Mouse (Mus musculus) gastrocnemius, postnatal 4 days (tissue): ENCODE data around the gene Dars2. TPM values are rescaled to one million over a fixed set of nuclear protein-coding genes. Genes with fewer than 3 reads are reported as not detected.
A peak's percentile ranks its signal among the peaks of the same experiment; 100 is the strongest.
"Not testable (repeated sequence)": the region's sequence is repeated elsewhere in the genome, so short reads cannot be mapped to it uniquely, and the experiment has no call there.

Source experiments
- DNase-seq, 2 experiments: peaks; one replicate each; pipeline ENCODE4 v3.0.0; 2021 to 2022; ENCODE audit warnings: low spot score in 2 of 2, mixed read lengths in 2 of 2
- total RNA-seq, 2 experiments: library from RNA; stranded (reverse); gene quantifications; 2 replicates each; pipeline ENCODE4 v1.2.3; 2021

The Dars2 gene
- total RNA-seq, 2 experiments from 2014 or later, result 13.9 to 15.3 TPM

DNA sequence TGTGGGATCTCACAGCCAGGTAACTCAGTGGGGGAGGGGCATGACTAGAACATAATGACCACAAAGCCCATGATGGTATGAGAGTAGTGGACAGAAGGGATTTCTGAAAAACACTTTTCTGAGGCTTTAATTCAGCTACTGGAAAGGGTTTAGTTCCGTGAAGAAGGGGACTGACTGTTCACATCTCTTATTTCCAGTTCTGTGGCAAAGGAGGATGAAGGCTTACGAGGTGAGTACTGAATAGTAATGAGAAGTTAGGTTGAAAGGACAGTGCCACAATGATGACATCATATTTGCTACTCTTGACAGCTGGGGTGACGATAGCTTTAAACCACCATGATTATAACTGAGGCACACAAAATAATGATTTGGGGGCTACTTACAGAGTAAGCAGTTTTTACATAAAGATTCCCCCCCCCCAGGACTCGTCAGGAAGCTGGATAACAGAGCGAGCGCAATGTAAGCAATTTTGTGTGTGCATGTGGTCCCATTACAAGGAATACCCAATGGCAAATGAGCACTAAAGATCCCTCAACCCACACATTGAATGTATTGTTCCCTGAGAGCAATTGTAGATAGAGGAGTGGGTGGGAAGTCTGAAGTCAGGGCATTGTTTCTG is 34.6 kb downstream of the Dars2 start:
- no peak for DNase-seq

DNA sequence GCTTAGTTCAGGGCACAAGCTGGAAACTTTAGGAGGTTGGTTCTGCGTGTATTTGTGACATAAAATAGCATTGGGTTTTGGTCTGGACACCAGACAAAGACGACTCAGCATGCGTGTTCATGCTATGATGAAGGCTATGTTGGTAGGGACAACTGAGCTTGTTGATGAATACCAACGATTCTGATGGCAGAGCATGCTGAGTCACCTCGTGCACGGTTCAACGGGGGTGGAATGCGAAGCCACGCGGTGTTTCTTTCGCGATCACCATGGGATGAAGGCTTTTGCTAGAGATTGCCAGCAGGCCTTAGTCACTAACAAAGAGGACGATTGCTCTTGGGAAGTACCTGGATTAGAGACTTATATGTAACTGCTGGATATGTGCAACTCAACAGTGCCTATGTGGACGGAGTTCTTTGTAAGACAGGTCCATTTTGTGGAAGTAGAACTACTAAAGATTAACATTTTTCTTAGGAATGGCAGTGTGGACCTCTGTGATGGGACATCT is 35.1 kb downstream of the Dars2 start:
- no peak for DNase-seq

DNA sequence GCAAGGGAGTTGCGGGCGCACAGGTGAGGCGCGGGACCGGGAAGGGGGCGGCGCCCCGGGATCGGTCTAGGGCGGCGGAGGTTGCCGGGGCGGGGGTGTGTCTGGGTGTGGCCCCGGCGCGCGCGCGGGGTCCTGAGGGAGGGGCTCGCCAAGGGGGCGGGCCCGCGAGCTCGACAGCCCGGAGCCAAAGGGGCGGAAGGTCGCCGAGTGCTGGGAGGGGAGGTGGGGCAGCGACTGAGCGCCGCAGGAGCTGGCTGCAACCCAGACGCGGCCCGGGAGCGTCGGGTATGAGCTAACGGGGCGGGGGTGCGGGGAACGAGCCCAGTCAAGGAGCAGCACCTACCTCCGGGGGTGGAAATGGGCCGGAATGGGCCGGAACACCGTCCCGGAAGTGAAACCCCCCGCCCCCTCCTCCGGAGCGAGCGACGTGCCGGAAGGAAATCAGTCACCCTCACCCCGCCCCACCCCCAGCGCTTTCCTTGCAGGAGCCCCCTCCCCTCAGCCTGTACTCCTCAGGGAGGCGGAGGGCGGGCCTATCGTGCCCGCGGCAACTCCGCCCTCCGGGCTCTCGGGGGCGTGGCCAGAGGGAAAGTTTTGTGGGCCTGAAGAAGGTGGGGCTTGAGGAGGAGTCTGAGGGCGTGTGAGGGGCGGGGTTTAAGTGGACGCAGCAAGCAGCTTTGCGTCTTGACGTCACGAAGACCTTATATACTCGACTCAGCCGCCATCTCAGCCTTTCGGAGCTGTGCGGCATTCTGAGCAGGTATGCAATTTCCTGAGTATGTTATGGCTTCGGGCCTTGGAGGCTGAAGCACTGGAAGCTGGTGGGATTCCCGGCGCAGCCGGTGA is 35.8 kb downstream of the Dars2 start, which contains the start of gene Zbtb37:
Gene Zbtb37 (minus strand): TSS at position 415 of the 846 bp plus-strand sequence.
- DNase-seq, result peak; percentile 95 to 98

DNA sequence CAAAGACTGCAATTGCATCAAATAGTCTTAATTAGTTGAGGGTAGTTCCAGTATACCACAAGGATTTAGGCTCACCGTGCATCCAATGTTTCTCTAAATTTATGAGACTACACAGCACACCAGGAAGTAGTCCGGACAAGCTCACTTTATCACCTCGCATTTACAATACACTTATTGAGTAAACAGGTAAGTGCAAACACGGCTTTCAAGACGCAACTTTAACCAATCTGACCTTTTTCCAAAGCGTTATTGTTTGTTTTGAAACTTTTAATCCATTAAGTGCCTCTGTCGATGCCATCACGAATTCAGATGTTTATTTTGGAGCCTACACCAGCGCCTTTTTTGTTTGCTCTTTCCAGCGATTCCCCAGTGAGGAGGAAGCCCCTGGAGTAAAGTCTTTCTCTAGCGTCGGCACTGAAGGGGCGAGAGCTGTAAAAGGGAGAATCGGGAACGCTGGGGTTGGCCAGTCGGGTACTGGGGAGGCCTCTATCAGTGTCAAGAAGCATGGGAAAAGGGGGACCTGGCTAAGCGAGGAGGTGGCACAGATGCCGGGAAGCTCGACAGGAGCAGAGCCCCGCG is 36.5 kb downstream of the Dars2 start:
- DNase-seq, result no peak

DNA sequence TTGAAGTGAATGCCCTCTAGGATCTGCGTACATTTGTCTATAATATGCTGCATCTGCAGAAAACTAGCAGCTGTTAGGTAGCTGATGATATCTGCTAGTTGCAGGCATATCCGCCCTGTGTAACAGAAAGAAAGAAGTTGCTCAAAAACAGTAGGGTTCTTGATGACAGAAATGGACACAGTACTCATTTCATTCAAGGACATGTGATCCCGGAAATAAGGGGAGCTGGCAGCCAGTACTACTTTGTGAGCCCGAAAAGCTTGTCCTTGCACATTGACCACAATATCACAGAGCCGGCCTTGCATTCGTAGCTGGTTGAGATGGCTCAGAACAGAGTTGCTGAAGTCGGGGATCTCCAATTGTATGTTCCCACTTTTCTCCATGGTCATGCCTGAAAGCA is 38.1 kb downstream of the Dars2 start:
- DNase-seq, result no peak

DNA sequence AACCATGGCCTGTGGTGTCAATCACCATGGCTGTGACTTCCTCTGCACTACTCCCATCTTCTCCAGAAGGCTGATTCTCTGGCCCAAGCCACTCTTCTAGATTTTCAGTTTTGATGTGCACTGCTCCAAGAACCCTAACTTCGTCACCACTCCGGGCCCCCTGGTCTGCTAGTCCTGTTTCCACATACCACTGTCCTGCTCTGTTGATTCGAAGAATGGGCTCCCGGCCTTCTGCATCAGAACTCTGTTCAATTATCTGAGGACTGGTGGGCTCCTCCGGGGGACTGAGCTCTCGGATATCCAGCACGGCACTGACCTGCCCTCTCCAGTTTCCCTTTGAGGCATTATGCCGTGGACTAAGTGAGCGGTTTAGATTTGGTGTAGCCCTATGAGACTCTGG is 38.6 kb downstream of the Dars2 start:
- DNase-seq, result no peak

DNA sequence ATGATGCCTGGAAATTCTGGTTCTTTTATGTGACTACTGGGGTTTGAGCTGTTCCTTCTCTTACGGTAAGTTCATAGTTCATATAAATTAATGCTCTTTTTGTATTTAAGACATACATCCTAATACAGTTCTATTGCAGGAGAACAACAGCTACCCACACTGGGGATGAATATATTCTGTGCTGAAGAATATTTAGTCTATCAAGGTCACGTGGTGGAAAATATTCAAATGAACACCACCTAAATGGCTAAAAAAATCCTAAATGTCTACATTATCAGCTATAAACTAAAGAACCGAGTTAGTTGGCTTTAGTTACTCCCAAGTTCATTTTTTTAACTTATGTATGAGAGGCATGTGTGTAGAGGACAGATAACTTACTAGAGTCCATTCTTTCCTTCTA is 40.4 kb downstream of the Dars2 start:
- no peak for DNase-seq

DNA sequence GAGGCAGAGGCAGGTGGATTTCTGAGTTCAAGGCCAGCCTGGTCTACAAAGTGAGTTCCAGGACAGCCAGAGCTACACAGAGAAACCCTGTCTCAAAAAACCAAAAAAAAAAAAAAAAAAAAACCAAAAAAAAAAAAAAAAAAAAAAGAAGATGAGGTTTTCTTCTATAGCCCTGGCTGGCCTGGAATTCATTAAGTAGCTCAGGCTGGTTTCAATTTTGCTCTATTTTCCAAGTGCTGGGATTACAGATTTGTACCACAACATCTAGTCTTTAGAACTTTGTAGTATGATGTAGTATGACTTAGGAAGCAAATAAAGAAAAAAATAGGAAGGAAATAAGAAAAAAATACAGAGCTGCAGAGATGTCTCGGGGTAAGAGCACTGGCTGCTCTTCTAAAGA is 42.0 kb downstream of the Dars2 start:
- DNase-seq, result not testable (repeated sequence)

DNA sequence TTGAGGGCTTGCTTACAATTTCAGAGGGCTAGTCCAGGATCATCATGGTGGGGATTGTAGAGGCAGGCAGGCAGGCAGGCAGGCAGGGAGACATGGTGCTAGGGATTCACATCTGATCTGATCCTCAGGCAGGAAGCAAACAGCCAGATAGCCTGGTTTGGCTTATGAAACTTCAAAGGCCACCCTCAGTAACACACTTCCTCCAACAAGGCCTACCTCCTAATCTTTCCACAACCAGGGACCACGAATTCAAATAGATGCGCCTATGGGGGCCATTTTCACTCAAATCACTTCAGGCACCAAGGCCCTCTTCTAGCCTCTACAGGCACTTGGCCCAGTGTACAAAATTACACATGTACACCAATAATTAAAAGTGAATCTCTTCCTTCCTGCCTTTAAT is 43.3 kb downstream of the Dars2 start:
- no peak for DNase-seq

DNA sequence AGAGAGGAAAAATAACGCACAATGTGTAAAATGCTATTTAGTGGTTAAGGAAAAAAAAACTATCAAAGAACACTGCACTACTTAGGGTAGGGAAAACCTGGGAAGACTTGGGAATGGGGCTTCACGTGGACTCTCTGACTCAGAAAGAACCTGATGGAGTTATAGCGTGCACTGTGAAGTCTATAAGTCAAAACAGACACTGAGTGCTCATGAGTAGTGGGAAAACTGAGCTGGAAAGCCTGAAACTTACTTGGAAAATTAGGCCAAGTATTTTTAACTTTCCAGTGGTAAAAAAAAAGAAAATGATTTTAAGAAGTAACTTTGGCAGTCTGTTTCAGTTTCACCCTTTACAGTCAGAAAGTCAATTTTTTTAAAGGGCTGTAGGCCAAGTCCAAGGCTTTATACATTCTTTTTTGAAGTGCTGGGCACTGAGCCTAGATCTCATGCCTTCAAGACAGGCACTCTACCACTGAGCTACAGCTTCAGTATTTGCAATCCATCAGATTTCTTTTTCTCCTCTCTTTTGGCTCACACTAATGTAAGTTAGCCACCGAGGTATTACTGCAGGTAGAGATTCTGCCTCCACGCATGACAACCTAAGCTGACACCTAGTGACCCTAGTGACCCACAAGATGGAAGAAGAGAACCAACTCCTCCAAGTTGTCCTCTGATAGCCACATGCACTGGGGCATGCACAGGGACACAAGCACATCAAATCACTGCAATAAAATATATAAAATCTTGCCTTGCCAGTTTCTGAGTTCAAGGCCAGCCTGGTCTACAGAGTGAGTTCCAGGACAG is 44.8 kb downstream of the Dars2 start:
- DNase-seq, result no peak

DNA sequence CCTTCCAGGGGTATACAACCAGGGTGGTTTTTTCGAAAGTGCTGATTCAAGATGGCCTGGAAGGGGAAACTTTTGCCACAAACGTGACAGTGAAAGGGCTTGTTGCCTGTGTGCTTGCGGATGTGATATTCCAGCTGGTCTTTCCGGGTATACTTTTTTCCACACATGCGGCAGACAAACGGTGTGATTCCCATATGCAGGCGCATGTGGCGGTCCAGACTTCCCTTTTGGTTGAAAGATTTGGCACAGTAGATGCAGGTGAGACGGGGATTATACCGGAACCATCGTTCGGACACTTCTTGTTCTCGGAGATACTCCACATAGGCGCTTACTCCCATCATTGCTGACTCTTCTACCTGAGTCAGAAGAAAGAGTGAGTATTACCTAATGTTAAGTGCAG is 50.4 kb downstream of the Dars2 start:
- no peak for DNase-seq

DNA sequence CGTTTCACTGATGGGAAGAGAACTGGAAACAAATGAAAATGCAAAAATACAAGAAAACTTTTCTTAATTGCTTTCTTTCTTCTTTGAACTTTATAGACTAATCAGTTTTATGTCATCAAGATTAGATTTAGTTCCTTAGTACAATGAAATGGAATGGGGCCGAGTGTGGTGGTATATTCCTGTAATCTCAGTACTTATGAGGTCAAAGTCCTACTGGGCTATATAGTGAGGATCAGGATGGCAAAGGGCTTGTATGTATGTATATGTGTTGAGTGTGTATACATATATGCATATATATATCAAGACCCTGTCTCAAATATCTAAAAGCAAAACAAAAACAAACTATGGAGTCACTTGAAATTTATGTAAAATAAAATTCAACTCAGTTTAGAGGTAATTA is 54.1 kb downstream of the Dars2 start:
- DNase-seq, result no peak

DNA sequence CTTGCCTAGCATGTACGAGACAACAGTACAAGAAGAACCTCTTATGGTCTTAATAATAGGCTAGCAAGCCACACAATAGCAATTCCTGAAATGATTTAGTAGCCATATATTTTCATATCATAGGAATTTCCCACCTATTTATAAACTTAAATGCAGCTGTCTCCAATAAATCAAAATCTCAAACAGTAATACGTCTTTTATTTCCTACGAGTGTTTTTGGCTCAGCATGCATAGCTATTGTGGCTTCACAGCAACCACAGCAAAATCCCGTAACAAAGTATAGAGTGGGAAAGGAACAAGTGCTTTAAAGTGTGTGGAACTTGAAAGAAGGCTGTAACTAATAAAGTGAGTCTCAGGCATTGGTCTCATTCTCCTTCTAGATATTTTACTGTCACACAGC is 60.0 kb downstream of the Dars2 start:
- DNase-seq, result no peak

DNA sequence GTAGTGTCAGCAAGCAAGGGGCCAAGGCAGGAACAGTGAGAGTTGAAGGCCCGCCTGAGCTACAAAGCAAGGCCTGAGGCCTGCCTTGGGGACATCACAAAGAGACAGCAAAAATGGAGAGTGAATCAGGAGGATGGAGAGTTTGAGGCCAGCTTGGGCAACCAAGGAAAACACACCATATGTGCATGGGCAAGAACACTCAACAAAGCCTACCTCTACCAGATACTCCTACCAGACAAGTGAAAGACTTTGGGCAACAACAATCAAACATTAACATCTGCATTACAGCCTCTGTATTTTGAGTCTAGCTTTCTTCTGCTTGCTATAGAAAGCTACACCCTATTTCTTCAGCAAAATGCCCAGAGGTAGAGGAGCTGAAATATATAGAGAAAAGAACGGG is 62.4 kb downstream of the Dars2 start:
- DNase-seq, result no peak

DNA sequence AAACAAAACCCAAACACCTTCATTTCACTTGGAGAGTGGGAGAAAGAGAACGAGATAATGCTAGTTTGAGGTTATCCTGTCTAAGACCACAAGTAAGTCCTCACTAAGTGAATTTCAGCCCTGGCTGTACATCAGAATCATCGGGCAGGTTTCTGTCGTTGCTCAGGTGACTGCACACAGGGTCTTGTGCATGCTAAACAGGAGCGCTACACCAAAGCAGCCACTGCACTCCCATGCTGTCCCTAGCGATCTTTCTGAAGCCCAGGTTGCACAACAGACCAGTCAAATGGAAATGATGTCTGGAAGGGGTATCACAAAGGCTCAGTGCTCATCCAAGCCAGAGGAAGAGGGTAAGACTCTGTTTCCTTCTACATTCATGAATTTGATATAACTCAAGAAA is 64.0 kb downstream of the Dars2 start:
- no peak for DNase-seq

DNA sequence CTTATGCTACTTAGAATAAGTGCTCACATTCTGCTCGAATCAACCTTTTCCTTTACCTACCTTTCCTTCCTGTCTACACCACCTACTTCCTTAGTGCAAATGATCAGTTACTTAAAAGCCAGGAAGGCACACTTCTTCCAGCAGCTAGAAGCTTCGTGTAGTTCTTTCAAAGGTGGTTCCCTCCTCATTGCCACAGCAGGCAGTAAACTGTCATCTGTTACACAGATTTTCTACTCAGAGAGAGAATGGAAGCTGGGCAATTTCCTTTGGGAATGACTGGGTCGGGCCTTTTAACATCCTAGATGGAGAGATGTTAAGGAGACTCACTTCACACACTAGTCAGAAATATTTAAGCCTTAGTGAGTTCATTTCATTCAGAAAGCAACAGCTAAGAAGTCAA is 64.9 kb downstream of the Dars2 start:
- no peak for DNase-seq

DNA sequence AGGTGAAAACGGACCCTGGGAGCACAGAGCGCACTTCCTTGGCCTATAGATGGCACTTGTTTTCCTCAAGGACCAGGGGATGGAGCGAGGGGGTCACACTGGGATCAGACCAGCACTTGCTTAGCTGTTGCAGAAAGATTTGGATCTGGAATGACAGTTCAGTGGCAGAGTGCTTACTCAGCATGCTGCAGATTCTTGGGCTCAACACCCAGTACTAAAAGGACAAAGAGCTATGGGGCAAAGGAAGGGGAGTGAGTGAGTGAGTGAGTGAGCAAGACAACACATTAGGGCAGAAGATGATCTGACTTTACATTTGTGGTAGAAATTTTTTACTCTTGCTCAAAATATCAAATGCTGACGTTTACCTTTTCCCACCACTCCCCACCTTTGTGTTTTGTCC is 65.5 kb downstream of the Dars2 start:
- no peak for DNase-seq

DNA sequence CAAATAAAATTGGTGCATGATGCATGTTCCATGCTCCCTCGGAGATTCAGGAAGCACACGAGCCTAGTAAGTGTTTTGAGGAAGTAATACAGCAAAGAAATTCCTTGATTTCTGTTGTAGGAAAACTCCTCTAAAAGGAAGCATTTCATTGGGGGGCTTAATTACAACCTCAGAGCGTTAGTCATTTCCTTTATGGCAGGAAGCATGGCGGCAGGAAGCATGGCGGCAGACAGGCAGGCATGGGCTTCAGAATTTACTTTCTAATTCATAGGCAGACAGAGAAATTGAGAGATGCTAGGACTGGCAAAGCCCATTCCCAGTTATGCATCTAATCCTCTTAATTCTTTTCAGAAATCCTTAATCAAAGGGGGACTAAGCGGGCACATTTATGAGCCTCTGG is 76.6 kb downstream of the Dars2 start:
- no peak for DNase-seq
